Mouse (Mus musculus) thymus, postnatal 0 days (tissue): ENCODE data around the gene Gdpd3. TPM values are rescaled to one million over a fixed set of nuclear protein-coding genes. Genes with fewer than 3 reads are reported as not detected.
"Not testable (repeated sequence)": the region's sequence is repeated elsewhere in the genome, so short reads cannot be mapped to it uniquely, and the experiment has no call there.

Source experiments
- DNase-seq: peaks from one replicate; pipeline ENCODE4 v3.0.0-alpha.2; 2015; ENCODE audit warnings: low spot score
- polyA plus RNA-seq: library from polyadenylated mRNA; unstranded; fragments of >200 nt; fragmentation: Nextera tagmentation; extraction: Ambion mirVana; gene quantifications from 2 replicates; pipeline ENCODE4 v1.2.1, GENCODE M21; 2015

Gdpd3 gene
- polyA plus RNA-seq, 1 experiment from 2014 or later = 1.6 TPM

DNA sequence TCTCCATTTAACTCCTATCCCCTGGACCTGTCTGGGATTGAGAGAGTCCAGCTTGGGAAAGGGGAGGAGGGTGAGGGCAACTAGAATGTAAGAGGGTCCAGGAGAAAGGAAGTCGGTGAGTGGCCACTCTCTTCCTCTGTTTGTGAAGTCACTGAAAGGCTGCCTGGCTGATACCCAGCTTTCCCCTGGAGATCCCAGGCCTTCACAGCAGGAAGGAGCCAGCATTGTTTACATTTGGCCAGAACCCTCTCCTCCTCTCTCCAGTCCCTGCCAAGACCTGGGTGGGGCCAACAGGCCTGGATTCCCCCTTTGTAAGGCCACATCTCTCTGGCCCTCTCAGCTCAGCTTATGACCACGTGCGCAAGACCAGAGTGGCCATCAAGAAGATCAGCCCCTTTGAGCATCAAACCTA, 5.7 kb upstream of the Gdpd3 start:
- DNase-seq = no peak

GRCm38 (mm10) chr7:126760956-126761355, 5.2 kb upstream of the Gdpd3 start:
- DNase-seq = no peak

DNA sequence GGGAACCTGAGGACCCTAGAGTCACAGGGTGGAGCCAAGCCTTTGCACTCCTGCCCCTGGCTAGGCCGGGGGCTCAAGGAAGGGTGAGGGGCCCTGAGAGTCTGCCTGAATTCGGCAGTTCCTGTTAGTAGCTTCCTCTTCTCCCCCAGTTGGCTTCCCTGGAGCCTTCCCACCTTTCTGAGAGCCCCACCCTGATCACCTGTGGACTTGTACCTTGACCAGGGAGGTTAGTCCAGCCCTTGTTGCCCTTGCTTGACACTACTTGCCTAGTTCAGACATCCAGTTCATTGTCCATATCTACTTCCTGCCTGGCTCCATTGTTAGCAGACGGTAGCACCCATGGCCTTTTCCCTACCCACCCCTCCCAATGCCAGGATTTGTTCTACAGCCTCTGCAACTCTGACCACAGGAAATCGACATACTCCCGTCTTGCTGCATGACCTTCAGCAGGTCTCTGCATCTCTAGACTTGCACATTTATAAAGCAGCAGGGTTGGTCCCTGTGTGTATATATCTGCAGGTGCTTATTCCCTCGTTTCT, 4.5 kb upstream of the Gdpd3 start:
- DNase-seq = no peak

DNA sequence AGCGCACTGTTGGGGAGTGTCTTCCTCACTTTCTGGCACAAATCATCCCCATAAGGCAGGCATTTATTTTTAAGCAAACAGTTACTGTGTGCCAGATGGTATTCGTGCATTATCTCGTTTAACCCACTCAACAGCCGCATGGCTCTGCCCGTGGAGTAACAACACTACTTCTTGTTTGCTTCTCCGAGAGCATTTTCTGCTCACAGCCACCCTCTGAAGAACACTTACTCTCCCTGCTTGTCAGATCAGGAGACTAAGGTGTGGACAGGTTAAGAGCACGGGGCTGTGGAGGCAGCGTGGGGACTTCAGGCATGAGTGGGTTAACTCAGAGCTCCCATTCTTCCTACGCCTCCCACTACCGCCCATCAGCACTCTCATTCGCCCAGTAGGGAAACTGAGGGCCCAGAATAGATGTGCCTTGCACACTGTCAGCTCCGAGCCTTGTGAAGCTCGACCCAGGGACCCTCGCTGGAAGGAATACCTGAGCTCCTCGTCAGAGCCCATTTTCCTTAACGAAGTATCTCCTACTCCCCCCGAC, 3.6 kb upstream of the Gdpd3 start:
- no peak for DNase-seq

- no peak for DNase-seq
Observed at GRCm38 (mm10) chr7:126765540-126765939, 594 bp upstream of the Gdpd3 start.

DNA sequence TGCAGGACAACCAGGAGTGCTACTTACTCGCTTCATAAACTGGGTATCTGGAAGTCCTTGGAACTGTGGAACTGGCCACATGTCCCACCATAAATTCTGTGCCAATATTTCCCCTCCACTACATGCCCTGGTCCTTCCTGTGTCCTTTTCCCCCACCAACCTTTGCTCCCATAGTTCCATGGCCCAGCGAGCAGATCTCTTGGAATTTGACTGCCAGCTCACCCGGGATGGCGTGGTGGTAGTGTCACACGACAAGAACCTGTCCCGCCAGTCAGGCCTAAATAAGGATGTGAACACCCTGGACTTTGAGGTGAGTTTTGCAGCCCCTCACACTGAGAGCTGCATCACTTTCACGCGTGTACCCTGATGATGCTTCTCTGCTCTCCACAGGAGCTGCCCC, 867 bp downstream of the Gdpd3 start:
- DNase-seq = no peak

- no peak for DNase-seq
Observed at GRCm38 (mm10) chr7:126770784-126771183, 4.7 kb downstream of the Gdpd3 start.

DNA sequence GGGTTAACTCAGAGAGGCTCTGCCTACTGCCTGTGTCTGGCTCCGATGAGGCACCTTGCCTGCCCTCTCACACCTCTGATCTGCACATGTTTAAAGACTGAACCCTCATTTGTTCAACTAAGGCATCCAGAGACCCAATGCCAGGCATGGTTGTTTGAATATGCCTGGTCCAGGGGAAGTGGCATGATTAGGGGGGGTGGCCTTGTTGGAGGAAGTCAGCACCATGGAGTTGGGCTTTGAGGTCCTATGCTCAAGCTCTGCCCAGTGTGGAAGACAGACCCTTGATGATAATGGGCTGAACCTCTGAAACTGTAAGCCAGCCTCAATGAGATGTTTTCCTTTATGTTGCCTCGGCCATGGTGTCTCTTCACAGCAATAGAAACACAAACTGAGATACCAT, 7.2 kb downstream of the Gdpd3 start:
- no peak for DNase-seq

DNA sequence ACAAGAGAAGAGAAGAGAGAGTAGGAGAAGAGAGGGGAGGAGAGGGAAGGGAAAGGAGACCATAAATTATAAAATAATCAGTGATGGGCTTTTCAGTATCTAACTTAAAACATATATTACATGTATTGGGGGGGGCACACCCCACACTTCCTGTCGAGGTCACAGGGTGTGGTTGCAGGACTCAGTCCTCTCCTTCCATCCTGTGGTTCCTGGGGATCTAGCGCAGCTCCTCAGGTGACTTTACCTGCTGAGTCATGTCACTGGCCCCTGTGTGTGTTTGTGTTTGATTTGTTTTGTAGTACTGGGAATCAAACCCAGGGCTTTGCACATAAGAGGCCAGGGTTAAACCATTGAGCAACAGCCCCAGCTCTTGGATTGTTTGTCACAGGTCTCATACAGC, 8.3 kb downstream of the Gdpd3 start:
- no peak for DNase-seq

DNA sequence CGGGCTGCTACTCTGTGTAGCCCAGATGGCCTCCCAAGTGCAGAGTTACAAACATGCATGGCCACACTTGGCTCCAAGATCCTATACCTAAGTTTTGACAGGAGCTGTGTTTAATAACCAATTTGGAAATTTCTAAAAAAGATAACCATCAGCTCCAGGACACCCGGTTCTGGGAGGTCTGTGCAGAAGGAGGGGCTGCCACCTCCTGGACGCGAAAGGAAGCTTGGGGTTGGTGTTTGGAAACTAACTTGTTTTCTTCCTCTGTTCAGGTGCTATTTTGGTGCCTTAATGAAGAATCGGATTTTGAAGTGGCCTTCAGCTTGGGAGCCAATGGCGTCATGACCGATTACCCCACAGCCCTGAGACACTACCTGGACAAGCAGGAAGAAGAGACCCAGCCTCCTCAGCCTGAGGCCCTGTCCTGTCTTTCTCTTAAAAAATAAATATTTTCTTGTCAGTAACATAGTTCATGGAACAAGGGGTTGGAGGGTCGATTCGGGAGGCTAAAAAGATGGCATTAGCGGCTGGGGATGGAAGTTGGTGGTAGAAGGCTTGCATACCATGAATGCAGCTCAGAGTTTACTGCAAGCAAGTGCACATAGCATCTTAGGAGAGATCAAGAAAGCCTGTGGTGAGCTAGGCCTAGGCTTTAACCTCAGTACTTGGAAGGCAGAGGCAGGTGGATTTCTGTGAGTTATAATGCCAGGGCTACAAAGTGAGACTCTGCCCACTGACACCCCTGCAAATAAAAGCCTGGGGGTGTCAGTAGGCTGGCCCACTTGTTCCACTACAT, 9.2 kb downstream of the Gdpd3 start:
- DNase-seq = no peak

DNA sequence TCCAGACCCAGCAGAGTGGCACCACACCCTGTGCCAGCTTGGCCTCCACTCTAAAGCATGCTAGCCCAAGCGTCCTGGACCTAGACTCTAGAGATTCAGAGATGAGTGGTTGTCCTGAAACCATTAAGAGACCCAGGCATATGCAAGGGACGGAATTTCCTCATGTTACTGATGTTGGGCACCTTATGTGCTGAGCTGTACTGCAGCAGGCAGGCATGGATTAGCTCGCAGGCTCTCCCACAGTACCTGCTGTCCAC, 9.8 kb downstream of the Gdpd3 start:
- DNase-seq = no peak

- peak; percentile 95 for DNase-seq
Observed at GRCm38 (mm10) chr7:126776598-126777057, 10.5 kb downstream of the Gdpd3 start, which contains the start of gene Ypel3. TSS of gene Ypel3 (plus strand) at chr7:126776955.

DNA sequence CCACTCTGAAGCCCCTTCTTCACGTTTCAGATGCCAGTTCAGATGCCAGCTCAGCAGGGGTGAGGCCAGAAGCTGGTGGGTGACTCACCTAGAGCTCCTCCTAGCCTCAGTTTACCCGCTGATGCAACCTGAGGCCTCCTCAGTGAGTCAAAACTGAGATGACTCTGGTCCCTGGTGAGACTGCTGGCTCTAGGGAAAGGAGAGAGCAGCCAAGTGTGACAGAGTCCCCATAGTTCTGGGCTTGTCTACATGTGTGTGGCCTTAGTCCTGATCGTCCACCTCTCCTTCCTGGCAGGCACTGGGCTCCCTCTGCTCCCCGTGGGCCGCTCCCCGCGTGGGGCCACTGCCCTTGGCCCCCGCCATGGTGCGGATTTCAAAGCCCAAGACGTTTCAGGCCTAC, 11.3 kb downstream of the Gdpd3 start:
- peak; percentile 12 for DNase-seq

DNA sequence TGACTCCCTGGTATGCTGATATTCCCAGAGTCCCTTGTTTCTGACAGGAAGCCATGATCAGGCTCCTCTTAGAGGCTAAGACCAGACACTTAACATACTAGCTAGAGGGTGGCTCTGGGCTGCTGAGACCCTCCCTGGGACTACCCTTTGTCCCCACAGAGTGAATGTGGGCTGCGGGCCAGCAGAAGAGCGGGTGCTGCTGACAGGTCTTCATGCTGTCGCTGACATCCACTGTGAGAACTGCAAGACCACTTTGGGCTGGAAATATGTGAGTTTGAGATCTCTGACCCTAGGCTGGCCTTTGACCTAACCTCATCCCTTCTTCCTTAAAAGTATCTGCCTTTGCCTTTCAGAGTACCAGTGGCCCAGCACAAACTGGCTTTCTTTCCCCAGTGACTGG, 12.0 kb downstream of the Gdpd3 start:
- DNase-seq = no peak

GRCm38 (mm10) chr7:126779101-126779500, 13.0 kb downstream of the Gdpd3 start:
- not testable (repeated sequence) for DNase-seq

- DNase-seq = peak; percentile 86
Observed at GRCm38 (mm10) chr7:126779983-126780970, 14.1 kb downstream of the Gdpd3 start.

DNA sequence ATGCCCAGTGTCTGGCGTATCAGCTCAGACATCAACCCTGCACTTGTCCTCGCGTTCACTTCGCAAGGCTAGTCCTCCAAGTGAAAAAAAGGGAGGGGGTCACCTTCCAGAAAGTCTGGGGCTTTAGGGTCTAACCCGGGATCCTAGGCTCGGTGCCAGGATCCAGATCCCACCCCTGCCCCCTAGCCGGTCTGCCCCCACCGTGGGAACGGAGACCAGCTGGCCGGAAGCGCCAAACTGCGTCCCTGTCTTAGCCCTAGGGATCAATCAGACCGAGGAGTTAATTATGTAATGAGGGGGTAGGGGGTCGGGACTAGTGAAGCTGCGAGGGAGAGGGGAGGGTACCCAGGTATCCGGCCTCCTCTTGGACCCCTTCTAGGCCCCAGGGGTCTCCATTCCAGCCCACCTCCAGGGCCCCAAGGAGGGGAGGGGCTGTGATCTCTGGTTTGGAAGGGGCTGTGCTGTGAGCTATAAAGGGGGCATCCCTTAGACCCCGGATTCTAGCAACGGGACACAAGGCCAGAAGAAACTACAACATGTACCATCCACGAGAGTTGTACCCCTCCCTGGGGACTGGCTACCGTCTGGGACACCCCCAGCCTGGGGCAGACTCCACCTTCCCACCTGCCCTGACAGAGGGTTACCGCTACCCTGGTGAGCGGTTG, 15.0 kb downstream of the Gdpd3 start, which contains the start of gene Tbx6:
Tbx6 (plus strand) TSS at position 513 of the 665 bp plus-strand sequence.
- DNase-seq = peak; percentile 11

DNA sequence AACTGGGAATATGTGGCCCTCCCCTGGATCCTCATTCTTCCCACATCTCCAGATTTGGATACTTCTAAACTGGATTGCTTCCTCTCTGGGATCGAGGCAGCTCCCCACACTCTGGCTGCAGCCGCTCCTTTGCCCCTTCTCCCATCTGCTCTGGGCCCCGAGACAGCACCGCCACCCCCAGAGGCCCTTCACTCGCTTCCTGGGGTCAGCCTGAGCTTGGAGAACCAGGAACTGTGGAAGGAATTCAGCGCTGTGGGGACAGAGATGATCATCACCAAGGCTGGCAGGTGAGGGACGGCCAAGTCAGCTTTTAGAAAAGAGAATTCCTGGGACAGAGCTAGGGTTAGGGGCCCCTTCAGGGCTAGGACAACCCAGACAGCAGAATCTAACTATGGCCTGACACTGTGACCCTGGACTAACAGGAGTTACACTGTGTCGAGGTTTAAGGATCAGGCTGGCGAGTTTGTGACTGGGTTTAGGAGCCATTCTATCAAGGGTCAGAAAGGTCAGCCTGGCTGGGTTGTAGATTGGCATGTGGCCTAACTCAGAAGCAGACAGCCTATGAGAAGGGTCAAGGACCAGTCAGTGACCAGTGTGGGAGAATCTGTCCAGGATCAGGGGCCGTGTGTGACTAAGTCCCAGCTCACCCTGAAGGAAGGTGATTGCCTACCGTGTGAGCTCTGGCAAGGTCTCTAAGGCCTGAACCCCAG, 15.7 kb downstream of the Gdpd3 start:
- DNase-seq = no peak

DNA sequence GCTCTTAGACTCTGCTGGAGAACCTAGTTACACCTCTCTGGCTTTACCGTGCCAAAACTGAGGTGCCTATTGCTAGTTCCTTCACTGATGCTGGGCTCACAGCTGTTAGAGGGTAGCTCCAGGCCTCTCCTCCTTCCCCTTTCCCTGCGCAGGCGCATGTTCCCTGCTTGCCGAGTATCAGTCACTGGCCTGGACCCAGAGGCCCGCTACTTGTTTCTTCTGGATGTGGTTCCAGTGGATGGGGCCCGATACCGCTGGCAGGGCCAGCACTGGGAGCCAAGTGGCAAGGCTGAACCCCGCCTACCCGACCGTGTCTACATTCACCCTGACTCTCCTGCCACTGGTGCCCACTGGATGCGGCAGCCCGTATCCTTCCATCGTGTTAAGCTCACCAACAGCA, 16.6 kb downstream of the Gdpd3 start:
- no peak for DNase-seq

GRCm38 (mm10) chr7:126784469-126784868, 18.3 kb downstream of the Gdpd3 start:
- no peak for DNase-seq

GRCm38 (mm10) chr7:126785056-126785455, 18.9 kb downstream of the Gdpd3 start:
- no peak for DNase-seq
